Mouse (Mus musculus): ENCODE measurements around the gene Hils1. TPM values are rescaled to one million over a fixed set of nuclear protein-coding genes. Genes with fewer than 3 reads are reported as not detected.

Gene Hils1
- total and polyA plus RNA-seq, 3 experiments: not detected

GRCm38 (mm10) chr11:94989562-94990017, 22.2 kb downstream of the Hils1 start (continued):
- TF ChIP-seq POLR2AphosphoS5 (IDR thresholded peaks at IDR 0.05; ENCODE audit: borderline replicate concordance, low read depth, low read length) (no peak), TBP (IDR thresholded peaks at IDR 0.05; ENCODE audit: low read depth, low read length) (peak; percentile 92), ELF1 (IDR thresholded peaks at IDR 0.05; ENCODE audit: low read depth, low read length) (peak; percentile 94), MAX (IDR thresholded peaks at IDR 0.05; ENCODE audit: low read length) (peak; percentile 67), EP300 (IDR thresholded peaks at IDR 0.05; ENCODE audit: low read depth in 1 of 2, low read length in 2 of 2) (peak in 1 of 2 experiments; percentile 81; a peak in 3 of 4 replicates), MEF2A (IDR thresholded peaks at IDR 0.05; ENCODE audit: extremely low read depth, insufficient replicate concordance, low read depth, low read length, poor library complexity, severe bottlenecking) (no peak), SIN3A (IDR thresholded peaks at IDR 0.05; ENCODE audit: low read length) (peak; percentile 100), CHD1 (IDR thresholded peaks at IDR 0.05; ENCODE audit: low read depth, low read length) (peak; percentile 23; the same call in 1 of the 2 replicates), RAD21 (IDR thresholded peaks at IDR 0.05; ENCODE audit: low read depth, low read length) (no peak), NELFE (IDR thresholded peaks at IDR 0.05; ENCODE audit: low read depth, low read length) (peak; percentile 72)

- H3K9me3 ChIP-seq (replicated peaks; ENCODE audit: insufficient read depth, low read length): no peaks in the 10 kb centered on the region
- H3K4me1 ChIP-seq (ENCODE audit: control insufficient read depth in 1 of 2, insufficient read depth in 2 of 2, low read length in 2 of 2): peaks cover 19 to 43% of the 10 kb centered on the region in 2 experiments
- peak overlapping the region; percentile 97 for H3K9ac ChIP-seq (ENCODE audit: control insufficient read depth, low read depth, low read length, poor library complexity, severe bottlenecking)
- TF ChIP-seq MYB (IDR thresholded peaks at IDR 0.05; ENCODE audit: low read depth, low read length) (no peak), TAL1 (IDR thresholded peaks at IDR 0.05; ENCODE audit: low read length) (no peak), NRF1 (IDR thresholded peaks at IDR 0.05; ENCODE audit: insufficient read depth, low read depth, low read length, poor library complexity, severe bottlenecking) (no peak), MAFK (IDR thresholded peaks at IDR 0.05; ENCODE audit: borderline replicate concordance, low read depth, low read length) (no peak), KAT2A (conservative IDR thresholded peaks at IDR 0.05; ENCODE audit: low read depth, low read length) (no peak), MAX (IDR thresholded peaks at IDR 0.05; ENCODE audit: low read length) (no peak), ELF1 (IDR thresholded peaks at IDR 0.05; ENCODE audit: low read depth, low read length) (no peak), EP300 (IDR thresholded peaks at IDR 0.05; ENCODE audit: low read depth in 1 of 2, low read length in 2 of 2) (peak in 1 of 2 experiments; percentile 15; a peak in 1 of 4 replicates), ETS1 (IDR thresholded peaks at IDR 0.05; ENCODE audit: low read depth, low read length) (no peak), MYC (IDR thresholded peaks at IDR 0.05; ENCODE audit: low read depth, low read length) (0 out of 2 replicates have a peak, but pooled peaks have one; percentile 46), POLR2A (IDR thresholded peaks at IDR 0.05; ENCODE audit: control insufficient read depth in 1 of 2, insufficient read depth in 1 of 2, low read depth in 1 of 2, low read length in 2 of 2, poor library complexity in 1 of 2) (no peak), SMC3 (IDR thresholded peaks at IDR 0.05; ENCODE audit: low read depth, low read length) (no peak), ZNF384 (IDR thresholded peaks at IDR 0.05; ENCODE audit: low read depth, low read length) (no peak), TBP (IDR thresholded peaks at IDR 0.05; ENCODE audit: low read depth, low read length) (no peak), RAD21 (IDR thresholded peaks at IDR 0.05; ENCODE audit: low read depth, low read length) (no peak), BHLHE40 (IDR thresholded peaks at IDR 0.05; ENCODE audit: borderline replicate concordance, low read depth, low read length) (no peak), UBTF (IDR thresholded peaks at IDR 0.05; ENCODE audit: borderline replicate concordance, insufficient read depth, low read depth, low read length) (no peak), JUND (IDR thresholded peaks at IDR 0.05; ENCODE audit: low read depth, low read length) (no peak), CHD1 (IDR thresholded peaks at IDR 0.05; ENCODE audit: low read depth, low read length) (peak; percentile 93)
- H3K79me2 ChIP-seq (ENCODE audit: control insufficient read depth, insufficient read depth, low read length, poor library complexity): peaks cover 54% of the 10 kb centered on the region
- H3K27me3 ChIP-seq (ENCODE audit: control insufficient read depth in 1 of 2, insufficient read depth in 2 of 2, low read length in 2 of 2): no peaks in the 10 kb centered on the region
- peaks cover 0 to 26% of the 10 kb centered on the region in 2 experiments; a peak in 2 of 4 replicates for H3K36me3 ChIP-seq (ENCODE audit: control insufficient read depth in 1 of 2, insufficient read depth in 2 of 2, low read length in 2 of 2)
- peak overlapping the region; percentile 86 for H3K27ac ChIP-seq (ENCODE audit: control insufficient read depth, low read depth, low read length)
- H3K4me3 ChIP-seq (ENCODE audit: control insufficient read depth in 1 of 2, insufficient read depth in 1 of 2, low read depth in 2 of 2, low read length in 2 of 2): peak overlapping the region; percentile 79 to 87
- DNase-seq (ENCODE audit: low read depth, low spot score): no peak
These were observed 22.8 kb downstream of the Hils1 start for GRCm38 (mm10) chr11:94990102-94990748.
